Mouse (Mus musculus): ENCODE measurements around the gene Lrrtm3. TPM values are rescaled to one million over a fixed set of nuclear protein-coding genes. Genes with fewer than 3 reads are reported as not detected.

Gene Lrrtm3
- polyA plus RNA-seq (2017; shearing (Covaris generic)) = under 1 TPM in 1 of 3 experiments, not detected in 2; 0.23 TPM

GRCm38 (mm10) chr10:64089680-64090460 is at the start of gene Lrrtm3:
TSS of gene Lrrtm3 (minus strand) at chr10:64090277.
- no peak for ATAC-seq

- no peak for ATAC-seq
Observed at GRCm38 (mm10) chr10:64135481-64135880, 45.4 kb upstream of the Lrrtm3 start.

- ATAC-seq = no peak
Observed at GRCm38 (mm10) chr10:64133461-64133860, 43.4 kb upstream of the Lrrtm3 start.

GRCm38 (mm10) chr10:64130397-64131150 is 40.5 kb upstream of the Lrrtm3 start:
- no peak for ATAC-seq

DNA sequence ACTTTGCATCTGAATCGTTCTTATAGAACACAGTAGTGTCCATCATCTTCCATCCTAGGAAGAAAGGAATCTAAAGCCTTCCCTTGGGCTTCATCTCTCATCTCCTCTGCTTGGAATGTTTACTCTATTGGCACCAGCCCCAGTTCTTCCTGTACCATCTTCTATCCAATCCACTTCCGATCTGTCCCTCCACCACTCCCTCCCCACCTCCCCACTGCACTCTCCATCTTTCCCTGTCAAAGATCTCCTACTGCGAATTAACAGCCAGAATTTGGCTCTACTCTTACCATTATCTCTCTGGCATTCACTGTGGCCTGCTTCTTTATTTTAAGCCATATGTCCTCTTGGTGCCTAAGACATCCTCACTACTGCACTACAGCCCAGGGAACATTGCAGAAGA is 28.8 kb upstream of the Lrrtm3 start:
- no peak for ATAC-seq

DNA sequence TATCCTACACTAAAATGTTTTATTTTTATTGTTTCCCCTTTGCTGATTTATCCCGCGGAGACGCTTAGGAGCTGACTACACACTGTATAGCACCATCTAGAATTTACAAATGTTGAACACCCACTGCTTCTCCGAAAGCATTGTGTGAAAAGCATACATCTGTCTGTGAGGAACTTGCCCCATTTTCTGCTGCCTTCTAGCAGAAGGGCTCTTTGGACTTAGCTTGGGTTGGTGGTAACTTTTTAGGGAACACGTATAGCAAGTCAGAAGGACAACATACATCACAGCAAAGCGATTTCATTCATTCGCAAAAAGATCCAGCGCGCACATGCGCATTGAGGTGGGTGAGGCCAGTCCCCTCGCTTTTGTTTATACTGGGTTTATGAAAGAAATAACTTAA is 25.2 kb upstream of the Lrrtm3 start:
- no peak for ATAC-seq

- ATAC-seq = no peak
Observed at GRCm38 (mm10) chr10:64096532-64096931, 6.5 kb upstream of the Lrrtm3 start.

GRCm38 (mm10) chr10:64088774-64089460 is 1.2 kb downstream of the Lrrtm3 start:
- no peak for ATAC-seq

GRCm38 (mm10) chr10:64087936-64088773 is 1.9 kb downstream of the Lrrtm3 start:
- no peak for ATAC-seq

DNA sequence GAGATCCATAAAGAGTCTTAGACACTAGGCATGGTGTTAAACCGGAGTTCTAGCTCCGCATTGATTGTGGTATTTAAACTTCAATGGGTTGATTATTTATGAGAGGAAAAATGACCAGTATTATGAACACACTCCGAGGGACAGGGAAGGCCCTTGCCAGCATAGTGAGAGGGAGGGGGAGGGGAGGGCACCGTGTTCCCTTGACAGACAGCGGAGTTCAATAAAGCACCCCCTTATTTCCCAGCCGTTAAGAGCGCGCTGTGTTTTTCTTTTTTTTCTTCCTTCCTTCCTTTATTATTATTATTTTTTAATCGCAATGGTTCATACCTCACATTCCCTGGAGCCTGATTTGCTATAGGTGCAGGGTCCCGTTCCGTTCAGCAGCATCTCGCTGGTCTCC is 2.6 kb downstream of the Lrrtm3 start:
- ATAC-seq = no peak

DNA sequence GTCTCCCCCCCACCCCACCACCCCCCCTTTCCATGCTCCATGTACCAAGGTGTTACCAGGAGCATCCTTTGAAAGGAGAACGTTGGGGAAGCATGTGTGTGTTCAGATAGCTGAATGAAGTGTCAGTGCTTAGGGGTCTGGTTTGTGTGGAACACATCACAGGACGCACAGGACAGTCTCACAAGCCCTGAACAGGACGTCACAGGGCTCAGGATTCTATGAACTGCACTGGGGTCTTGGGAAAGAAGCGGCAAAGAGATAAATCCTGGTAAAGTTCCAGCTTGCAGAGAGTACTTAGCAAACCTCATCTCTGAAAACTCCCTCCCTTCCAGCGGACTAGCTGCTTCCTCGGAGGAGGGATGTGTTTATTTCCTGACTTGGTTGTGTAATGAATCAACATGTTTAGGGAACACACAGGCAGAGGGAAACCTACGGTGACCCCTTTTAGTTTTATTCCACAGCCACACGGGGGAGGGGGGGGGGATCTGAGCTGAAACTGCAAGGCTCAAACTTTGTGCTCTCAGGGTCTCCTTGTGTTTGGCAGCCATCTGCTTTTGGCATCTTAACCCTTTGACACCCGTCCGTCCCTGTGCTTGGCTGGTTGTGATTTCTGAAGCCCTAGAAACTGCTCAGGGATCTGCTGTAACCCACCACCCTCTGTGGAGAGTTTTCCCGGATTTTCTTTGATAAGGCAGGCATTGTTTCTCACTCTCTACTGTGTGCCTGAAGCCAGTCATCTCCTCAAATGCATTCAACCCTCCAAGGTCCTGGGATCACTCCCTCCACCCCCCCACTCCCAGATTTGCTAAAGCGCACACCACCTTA is 3.3 kb downstream of the Lrrtm3 start:
- no peak for ATAC-seq

- no peak for ATAC-seq
Observed at GRCm38 (mm10) chr10:64086183-64086566, 3.9 kb downstream of the Lrrtm3 start.

GRCm38 (mm10) chr10:64084465-64084864 is 5.6 kb downstream of the Lrrtm3 start:
- ATAC-seq = no peak

DNA sequence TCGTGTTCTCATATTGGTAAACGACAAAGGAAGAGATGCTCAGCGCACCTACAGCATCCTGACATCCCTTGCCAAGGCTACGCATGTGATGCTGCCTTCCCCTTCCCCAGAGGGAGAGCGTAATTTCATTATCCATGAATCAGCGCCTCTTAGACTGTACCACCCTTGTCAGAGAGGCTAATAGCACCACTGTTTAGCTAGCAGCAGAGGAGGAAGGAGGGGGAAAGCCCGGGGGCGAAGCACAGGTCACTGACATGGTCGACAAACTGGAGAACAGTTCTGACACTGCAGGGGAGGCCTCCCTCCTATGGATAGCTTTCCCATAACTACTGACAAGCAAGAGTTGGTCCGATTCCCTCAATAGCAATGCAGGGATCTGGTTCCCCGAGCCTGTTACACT is 6.3 kb downstream of the Lrrtm3 start:
- no peak for ATAC-seq

- no peak for ATAC-seq
Observed at GRCm38 (mm10) chr10:64082345-64082744, 7.7 kb downstream of the Lrrtm3 start.

- no peak for ATAC-seq
Observed at GRCm38 (mm10) chr10:64076410-64077052, 13.5 kb downstream of the Lrrtm3 start.

DNA sequence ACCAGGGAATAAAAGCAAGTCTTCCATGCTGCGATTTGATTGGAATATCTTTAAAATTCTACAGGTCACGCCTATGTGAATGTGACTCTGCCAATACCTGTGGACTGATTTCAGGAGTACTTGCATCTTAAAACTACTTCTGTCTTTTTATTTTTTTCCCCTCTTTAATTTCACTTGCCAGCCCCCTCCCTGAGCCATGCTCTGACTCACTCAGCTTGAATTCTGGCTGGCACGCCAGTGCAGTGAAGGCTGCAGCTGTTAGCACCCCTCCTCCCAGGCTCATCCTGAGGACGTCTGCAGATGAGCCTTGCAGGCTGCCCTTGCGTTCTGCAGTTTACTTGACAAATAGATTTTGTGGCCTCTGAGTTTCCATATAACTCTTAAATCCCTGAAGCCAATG is 14.1 kb downstream of the Lrrtm3 start:
- no peak for ATAC-seq

- no peak for ATAC-seq
Observed at GRCm38 (mm10) chr10:64063704-64064103, 26.4 kb downstream of the Lrrtm3 start.

- no peak for ATAC-seq
Observed at GRCm38 (mm10) chr10:64049946-64050345, 40.1 kb downstream of the Lrrtm3 start.

DNA sequence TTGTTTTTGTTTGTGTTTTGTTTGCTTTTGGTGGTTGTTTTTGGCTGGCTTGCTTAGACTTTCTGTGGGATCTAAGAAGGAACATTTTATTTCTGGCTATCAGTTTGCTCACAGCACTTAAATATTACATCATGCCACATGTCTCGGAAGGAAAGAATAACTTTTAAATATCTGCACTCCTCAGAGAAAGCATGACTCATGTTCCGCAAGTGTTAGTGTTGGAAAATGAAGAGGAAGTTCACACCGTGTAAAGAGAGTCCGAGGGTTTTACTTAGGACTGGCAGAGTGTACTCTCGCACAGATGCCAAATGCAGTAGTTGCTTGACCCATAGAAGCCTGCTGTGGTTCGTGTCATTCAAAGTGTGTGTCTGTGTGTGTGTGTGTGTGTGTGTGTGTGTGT is 40.9 kb downstream of the Lrrtm3 start:
- no peak for ATAC-seq

DNA sequence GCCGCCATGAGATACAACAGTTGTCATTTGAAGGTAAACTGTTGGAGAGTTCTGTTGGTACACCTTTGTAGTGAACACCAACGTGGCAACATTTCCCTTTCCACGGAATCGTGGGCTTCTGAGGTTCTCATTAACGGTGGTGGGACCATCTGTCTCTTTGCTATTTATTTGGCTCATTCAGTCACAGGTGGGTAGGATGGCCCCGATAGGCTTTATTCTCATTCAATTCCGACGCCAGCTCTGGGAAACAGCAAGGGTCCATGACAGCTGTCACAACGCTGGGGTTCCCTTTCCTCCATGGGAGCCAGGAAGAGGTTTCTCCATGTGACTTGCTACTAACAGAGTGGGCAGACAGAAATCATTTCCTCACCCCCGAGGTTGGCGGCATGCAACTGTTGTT is 48.2 kb downstream of the Lrrtm3 start:
- no peak for ATAC-seq
